Mouse (Mus musculus) yolk sac, embryonic 10.5 days (tissue): ENCODE measurements around the gene Fam98c.
"Not testable (repeated sequence)": the region's sequence is repeated elsewhere in the genome, so short reads cannot be mapped to it uniquely, and the experiment has no call there.

Source experiments
- DNase-seq: peaks from one replicate; pipeline ENCODE4 v3.0.0-alpha.2; 2017; ENCODE audit warnings: low spot score

The Fam98c gene

DNA sequence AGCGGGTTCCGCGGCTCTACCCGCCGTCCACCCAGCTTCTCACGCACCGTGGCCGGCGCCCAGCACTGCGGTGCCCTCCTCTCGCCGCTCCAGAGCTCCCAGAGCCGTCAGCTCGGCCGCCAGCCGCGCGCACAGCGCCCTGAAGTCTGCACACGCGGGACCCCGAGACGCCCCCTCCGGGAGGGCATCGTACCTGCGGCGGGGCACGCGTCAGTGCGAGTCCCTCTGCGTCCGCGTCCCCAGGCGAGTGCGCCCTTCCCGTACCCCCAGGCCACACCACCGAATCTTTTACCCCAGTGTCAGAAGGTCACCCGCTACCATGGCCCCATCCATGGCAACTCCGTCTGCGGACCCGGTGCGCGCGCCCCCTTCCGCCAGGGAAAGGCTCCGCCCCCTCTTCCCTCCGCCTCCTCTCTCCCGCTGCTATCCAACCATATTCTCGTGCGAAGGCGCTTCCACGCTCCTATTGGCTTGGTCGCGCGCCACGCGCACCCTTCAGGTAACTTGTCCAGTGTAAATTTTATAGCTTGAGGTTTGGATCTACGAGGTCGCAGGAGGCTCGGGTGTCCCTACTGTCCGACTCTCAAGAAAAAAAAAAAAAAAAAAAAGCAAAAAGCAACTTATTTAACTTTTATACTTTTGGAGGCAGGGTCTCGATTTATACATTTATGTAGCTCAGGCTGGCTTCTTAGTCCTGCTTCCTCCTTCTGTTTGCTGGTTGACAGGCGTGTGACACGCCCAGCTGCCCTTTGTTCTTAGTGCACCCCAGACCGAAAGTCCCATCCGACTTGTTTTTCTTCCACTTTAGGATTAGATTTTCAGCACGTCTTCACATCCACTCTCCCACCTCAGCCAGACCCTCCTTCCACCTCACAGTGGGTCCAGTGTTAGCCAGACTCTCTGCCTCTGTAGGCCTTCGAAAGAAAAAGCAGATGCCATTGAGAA lies at the start of gene Fam98c:
Gene Fam98c, minus strand, starts transcription at position 397 of the 945 bp plus-strand sequence.
- DNase-seq: peak; percentile 86

DNA sequence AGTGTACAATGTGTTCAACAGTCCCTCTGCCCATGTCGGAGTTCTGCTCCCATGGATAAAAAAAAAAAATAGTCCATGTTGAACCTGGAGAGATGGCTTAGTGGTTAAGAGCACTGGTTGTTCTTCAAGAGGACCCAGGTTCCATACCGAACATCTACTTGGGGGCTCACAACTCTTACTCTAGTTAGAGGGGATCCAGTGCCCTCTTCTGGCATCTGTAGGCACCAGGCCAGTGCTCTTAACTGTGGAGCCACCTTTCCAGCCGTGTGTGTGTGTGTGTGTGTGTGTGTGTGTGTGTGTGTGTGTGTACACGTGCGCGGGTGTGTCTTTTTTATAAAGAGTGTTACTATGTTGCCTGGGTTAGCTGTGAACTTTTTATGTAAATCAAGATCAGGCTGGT lies 46.5 kb upstream of the Fam98c start:
- DNase-seq: no peak

DNA sequence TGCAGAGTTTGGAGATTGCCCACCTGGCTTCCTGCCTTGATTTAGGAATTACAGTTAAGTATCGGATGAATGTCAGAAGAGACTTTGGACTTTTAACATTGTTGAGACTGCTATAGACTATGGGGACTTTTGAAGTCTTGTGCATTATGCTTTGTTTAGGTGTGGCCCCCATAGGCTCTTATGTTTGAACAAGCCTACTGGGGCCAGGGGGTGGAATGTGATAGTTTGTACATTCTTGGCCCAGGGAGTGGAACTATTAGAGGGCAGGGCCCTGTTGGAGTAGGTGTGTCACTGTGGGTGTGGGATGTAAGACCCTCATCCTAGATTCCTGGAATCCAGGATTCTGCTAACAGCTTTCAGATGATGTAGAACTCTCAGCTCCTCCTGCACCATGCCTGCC lies 38.2 kb upstream of the Fam98c start:
- DNase-seq: not testable (repeated sequence)

DNA sequence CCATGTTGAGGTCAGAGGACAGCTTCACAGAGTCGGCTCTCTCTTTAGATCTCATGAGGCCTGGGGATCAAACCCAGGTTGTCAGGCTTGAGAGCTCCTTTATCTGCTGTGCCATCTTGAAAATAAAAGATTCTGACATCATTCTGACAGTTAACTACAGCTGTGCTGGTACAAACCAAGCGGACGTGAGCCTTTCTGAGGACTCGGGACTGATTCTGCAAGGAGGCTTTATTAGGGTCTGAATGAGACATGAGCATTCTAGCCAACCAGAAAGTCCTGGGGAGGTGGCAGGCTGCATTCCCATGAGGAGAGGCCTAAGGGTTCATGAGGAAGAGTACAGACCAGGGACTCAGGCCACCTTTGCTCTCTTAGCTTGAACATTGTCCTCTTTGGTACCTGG lies 25.3 kb upstream of the Fam98c start:
- DNase-seq: not testable (repeated sequence)

DNA sequence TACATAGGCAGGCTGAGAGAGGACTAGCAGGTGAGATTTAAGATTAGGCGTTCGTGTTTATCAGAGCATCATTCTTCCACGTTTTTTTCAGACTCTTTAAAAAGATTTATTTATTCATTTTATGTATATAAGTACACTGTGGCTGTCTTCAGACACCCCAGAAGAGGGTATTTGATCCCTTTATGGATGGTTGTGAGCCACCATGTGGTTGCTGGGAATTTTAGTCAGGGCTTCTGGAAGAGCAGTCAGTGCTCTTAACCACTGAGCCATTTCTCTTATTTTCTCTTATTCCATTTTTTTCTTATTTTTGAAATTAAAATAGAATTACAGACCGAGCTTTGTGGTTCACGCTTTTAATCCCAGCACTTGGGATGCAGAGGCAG lies 24.8 kb upstream of the Fam98c start:
- DNase-seq: no peak

DNA sequence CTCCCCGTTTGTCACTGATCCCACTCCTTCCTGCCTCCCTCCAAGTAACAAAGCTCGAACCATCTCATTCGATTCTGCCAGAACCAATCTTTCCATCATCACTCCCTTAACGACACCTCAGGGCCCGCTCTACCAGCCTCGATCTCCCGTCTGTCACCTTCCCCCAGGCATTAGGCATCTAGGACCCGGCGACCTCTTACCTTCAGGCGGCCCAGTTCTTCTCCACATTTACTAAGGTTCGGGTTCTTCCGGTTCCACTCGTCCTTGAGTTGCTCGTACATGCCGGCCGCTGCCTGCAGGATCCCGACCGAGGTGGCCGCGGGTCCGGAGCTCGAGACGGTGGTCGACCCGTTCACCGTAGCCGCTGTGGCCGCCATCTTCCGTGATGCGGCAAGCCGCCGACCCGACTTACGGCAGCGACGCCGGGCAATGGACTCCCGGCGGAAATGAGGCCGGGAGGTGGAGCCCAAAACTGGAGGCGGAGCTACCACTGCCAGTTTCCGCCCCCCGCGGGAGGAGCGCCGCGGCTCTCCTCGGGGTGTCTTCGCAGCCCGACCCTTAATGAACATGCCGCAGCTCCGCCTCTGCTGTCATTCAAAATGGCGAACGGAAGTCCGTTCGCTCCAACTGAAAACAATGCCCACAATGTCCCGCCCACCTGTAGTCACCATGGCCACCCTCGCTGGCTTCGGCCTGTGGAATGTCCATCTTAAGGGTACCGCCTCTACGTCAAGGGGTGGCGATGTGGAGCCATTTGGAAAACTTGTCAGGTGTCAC lies 24.2 kb upstream of the Fam98c start, which contains the start of gene Psmd8:
Gene Psmd8, minus strand, starts transcription at position 625 of the 777 bp plus-strand sequence.
- DNase-seq: peak; percentile 97

DNA sequence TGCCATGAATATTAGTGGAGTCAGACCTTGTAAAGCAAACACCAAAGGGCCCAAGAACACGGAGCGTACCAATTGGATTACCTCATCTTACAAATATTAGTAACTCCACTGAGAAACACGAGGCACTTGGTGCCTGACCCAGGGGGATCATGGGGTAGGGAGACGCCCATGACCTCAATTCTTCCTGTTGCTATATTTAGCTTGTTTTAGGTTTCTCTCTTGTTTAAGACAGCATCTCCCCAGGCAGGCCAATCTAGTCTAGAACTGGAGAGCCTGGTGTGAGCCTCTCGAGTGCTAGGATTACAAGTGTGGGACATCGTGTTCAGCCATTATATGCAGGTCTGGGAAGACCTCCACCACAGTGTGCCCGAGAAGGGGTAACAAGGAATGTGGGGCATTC lies 23.3 kb upstream of the Fam98c start:
- DNase-seq: no peak

DNA sequence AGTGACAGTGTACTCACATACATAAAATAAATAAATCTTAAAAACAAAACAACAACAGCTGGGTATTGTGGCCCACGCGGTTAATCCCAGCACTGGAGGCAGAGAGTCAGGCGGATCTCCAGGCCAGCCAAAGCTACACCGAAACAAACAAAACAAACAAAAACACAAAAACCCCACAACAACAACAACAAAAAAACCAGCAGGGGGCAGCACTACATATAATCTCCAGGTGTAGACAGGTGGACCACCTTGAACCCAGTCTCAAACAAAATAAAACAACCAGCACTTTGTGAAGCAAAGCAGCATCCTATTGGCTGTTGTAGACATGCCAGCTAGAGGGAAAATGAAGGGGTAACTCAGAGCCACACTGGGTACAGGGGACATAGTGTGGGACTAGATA lies 22.1 kb upstream of the Fam98c start:
- no peak for DNase-seq

DNA sequence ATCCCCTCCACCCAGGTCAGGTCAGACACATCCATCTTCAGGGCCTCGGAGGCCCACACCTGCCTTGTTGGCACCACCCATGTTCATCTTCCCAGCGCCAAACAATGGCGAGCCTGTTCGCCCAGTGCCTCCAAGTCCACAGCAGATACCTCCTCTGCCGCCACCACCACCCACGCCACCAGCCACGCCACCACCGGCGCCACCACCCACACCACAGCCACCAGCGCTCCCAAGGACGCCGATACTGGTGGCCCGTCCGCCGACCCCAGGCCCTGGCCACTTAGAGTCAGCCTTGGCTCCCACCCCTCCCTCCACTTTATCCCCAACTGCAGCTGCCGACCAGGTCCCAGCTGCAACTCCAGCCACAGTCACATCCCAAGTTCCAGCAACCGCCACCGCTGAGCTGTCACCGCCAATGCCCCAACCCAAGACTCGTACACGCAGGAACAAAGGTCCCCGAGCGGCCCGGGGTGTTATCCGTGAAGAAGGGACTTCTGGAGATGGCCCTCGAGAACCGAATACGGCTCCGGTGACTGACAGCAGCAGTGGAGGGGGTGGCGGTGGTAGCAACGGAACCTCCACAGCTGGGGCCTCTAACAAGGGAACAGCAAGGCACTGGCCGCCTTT lies 16.5 kb upstream of the Fam98c start:
- DNase-seq: no peak

DNA sequence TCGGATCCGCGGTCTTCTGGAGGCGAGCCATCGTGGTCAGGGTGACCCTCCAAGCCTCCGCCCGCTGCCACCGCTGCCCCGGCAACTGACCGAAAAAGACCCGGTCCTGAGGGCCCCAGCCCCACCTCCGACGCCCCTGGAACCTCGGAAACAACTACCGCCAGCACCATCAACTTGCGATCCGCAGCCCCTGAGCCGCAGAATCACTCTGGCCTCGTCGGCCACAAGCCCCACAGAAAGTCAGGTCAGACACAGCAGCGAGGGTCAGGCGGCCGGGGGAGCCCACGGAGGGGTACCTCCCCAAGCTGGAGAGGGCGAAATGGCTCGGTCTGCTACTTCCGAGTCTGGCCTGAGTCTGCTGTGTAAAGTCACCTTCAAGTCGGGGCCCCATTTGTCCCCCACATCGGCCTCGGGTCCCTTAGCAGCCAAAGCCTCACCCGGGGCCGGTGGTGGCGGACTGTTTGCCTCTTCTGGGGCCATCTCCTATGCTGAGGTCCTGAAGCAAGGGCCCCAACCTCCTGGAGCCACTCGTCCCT lies 15.6 kb upstream of the Fam98c start:
- DNase-seq: no peak

DNA sequence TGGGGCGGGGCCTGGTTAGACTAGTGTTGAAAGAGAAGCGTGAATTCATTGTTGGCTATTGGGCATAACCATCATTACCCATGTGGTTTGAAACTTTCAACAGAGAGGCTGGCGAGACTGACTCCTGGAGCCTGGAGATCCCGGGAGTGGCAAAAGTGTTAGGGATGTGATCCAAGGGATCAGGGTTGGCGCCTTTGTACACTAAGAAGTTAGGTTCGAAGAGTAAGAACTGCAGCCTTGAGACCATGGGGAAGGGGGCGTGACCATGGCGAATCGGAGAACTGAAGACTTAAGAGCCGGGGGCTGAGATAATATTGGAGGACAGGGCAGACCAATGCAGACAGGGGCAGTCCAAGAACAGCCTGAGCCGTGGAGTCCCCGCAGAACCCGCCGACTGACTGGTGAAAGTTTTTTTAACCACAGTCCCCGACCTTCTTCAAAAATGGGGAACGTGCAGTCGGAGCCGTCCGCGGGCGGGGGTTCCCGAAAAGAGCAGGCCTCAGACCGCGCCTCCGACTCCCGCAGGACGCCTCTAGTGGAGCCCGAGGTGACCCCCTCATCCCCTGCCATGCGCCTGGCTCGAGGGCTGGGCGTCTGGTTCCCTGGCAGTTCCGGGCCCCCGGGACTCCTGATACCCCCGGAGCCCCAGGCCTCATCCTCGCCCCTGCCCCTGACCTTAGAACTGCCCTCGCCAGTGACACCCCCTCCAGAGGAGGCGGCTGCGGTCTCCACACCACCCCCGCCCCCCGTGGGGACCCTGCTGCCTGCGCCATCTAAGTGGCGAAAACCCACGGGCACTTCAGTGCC lies 14.9 kb upstream of the Fam98c start:
- no peak for DNase-seq

DNA sequence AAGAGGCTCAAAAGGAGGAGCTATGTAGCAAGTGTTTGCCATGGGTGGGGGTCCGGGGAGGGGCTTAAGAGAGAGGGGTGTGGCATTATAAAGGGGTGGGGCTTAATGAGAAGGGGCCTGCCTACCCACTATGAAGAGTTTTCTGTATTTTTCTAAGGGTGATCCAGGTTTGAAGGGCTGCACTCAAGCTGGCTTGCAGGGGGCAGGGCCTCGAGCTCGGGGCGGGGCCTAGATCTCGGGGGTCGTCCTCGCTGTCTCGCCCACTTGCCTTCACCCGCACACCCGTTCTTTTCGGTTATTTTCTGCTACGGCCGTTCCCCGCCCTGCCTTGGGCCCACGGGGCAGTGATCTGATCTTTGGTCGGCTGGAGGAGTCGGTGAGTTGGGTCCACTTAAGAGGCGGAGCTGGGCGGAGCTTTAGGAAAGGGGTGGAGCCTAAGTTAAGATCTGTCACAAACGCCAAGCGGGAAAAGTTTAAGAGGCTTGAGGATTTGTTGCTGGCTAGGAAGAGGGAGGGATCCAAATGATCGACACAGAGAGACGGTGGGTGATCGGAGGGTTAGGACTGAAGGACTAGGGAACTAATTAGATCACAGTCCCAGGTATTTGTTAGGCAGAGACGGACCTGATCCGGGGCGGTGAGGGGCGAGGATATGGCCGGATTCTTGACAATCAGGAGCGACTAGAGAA lies 14.2 kb upstream of the Fam98c start, which contains the start of the genes Ggn and Spred3:
Gene Ggn, plus strand, starts transcription at position 145 of the 689 bp plus-strand sequence.
Gene Spred3, minus strand, starts transcription at position 346 of the 689 bp plus-strand sequence.
- peak; percentile 88 for DNase-seq

DNA sequence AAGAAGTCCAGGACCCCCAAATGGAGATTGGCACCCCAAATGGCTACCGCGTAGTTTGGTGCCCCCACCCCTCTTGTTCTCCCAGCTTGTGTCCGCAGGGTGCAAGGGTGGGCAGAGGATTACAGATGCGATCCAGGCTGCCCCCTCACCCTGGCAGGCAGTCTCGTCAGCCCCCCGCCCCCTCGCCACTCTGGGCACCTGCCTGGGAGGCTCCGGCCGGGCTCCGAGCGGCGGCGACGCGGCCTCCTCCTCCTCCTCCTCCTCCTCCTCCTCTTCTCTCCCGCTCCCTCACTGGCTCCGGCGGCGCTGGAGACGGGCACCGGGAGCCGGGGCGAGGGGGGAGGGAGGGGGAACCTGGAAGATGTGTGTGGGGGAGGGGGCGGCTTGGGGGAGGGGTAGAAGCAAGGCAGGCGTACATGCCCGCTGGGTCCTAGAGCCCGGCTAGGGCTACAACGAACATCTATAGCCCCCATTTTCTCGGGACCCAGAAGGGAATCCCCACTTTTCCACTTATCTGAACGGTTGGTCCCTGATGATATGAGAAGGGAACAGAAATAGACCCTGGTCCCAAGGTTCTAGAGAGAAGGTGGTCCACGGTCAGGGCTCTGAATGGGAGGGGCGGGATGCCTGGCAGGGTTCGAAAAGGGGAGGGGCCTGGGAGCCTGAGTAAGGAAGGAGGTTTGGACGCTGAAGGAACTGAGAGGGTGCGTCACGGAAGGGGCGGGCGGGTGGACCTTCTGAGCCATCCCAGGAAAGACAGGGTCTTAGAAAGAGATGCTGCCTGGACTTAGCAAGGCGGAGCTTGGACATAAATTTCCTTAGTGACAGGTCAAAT lies 13.4 kb upstream of the Fam98c start:
- DNase-seq: peak; percentile 90

DNA sequence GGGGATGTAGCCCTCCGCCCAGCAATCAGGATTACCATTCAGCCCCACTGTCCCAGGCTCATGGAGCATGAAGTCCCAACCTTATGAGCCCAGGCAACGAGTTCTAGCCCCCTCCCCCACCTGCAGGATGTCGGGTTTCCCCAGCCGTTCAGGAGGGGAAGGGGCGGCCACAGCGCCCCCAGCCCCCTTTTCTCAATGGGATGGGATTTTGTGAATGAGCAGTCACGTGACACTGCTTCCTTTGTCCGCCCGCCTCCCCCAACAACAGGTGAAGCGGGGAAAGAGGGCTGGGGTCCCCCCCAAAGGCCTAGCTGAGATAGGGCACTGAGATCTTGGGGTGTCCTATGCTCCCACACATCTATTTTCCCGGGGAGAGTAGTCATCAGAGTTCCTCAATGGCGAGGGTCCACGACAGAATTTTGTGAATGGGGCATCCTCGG lies 12.8 kb upstream of the Fam98c start:
- DNase-seq: no peak

DNA sequence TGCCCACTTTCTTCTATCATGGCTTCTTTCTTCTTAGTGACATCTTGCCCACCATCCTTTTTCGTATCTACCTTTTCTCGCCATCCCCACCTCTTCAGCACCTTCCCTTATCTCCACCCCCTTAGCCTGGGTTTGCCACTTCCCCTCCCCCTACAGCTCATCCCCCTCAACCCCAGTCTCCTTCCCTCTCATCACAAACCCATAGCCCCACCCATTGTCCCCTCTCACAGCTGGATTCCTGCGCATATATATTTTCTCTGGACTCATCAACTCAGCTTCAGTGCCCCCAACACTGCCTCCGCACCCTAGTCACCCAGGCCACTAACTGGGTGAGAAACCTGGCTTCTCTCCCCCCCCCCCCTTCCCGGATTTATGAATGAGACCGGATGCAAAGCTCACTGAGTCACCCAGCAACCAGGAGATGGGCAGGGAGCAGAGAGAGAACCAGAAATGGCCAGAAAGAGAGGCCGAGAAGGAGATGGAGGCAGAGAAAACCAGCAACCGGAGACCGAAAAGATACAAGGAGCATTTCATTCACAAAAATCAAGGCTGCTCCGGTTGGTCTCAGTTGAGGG lies 12.2 kb upstream of the Fam98c start:
- DNase-seq: no peak

DNA sequence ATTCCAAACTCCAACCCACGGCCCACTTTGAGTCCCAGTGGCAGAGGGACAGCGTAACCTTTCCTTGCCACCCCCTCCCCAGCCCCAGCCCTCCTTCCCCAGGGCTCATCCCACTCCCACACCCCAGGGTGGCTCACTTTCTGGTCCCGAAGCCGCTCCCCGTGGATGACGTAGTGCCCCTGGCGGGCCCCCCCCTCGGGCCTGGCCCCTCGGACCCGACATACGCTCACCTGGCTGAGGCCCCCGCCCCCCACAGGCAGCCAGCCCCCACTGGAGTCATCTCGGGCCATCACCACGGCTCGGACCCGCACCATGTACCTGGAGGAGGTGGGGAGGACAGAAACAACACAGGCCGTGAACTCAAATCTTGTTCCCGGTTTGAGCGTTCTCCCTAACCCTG lies 11.6 kb upstream of the Fam98c start:
- DNase-seq: no peak

DNA sequence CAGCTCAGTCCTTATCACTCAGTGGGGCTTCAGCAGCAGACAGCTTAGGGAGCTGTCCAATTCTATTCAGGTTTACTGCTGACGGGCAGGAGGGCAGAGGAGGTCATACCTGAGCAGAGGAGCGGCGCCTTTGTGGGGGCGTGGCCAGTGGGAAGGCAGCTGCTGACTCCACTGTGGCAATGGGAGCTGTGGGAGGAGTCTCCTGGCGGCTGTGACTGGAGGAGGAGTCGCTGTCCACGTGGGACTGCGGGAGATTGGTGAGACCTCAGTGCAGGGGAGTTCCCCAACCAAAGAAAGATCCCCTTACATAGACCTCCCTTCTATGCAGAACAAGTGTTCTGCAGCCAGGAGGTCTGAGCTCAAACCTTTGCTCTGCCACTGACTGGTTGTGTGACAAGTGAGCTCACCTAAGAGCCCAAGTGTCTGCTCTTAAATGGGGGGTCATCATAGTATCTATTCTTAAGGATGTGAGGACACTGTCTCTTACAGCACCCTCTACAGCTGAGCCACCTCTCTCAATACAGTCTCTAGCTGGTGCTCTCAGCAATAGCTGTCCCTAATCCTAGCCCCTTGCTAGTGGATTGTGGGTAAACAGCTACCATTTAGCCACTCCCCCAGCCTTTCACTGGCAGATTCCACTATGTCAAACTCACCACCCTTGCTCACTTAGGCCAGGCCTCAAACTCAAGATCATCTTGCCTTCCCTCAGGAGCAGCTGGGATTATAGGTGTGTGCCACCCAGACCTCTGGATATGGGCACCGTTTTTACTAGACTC lies 6.9 kb upstream of the Fam98c start:
- DNase-seq: peak; percentile 78

DNA sequence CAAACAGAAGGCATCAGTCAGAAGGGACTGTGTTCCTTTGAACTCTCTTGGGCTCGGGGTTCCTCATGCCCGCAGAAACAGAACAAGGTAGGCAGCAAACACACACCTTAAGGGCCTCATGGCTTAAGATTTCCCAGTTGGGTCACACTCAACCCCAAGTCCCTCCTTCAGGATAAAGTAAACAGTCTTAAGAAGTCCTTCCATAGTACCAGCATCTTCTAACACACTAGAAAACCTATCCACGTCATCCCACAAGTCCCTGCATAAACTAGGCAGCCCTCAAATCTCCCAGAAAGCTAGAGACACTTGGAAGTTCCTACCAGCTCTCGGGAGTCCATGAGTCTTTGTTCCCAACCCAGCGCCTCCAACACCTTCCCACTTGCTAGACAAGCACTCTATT lies 6.3 kb upstream of the Fam98c start:
- no peak for DNase-seq
